Mouse (Mus musculus) monocyte, adult 5-6 weeks (primary cell): ENCODE data around the gene Fgfr2. TPM values are rescaled to one million over a fixed set of nuclear protein-coding genes. Genes with fewer than 3 reads are reported as not detected.

Experiments used
- ATAC-seq: fragments of 153-309, 156-312 bp; replicated peaks from 2 replicates; pipeline ENCODE4 v1.8.0; 2017; ENCODE audit warnings: mild to moderate bottlenecking; ENCODE audit not compliant: low TSS enrichment, insufficient number of reproducible peaks, severe bottlenecking, poor library complexity, low FRiP score
- total RNA-seq: library from RNA; stranded (forward); fragments of 200-1000, 200-491, 200-594 nt; gene quantifications from 3 replicates; pipeline ENCODE4 v1.2.3, GENCODE M21; 2017

Fgfr2 gene
- total RNA-seq, 1 experiment from 2014 or later: not detected

GRCm38 (mm10) chr7:132426069-132426468, 697.1 kb downstream of the Fgfr2 start:
- ATAC-seq: no peak

GRCm38 (mm10) chr7:132425364-132425999, 697.7 kb downstream of the Fgfr2 start:
- ATAC-seq: no peak

- no peak for ATAC-seq
These were observed 699.6 kb downstream of the Fgfr2 start for GRCm38 (mm10) chr7:132423570-132423969.

GRCm38 (mm10) chr7:132419378-132420255, 703.5 kb downstream of the Fgfr2 start:
- no peak for ATAC-seq

- no peak for ATAC-seq
These were observed 706.3 kb downstream of the Fgfr2 start for GRCm38 (mm10) chr7:132416866-132417265.

- ATAC-seq: no peak
These were observed 707.3 kb downstream of the Fgfr2 start for GRCm38 (mm10) chr7:132415866-132416265.

- ATAC-seq: no peak
These were observed 710.6 kb downstream of the Fgfr2 start for GRCm38 (mm10) chr7:132412520-132412919.

GRCm38 (mm10) chr7:132411708-132412107, 711.4 kb downstream of the Fgfr2 start:
- no peak for ATAC-seq

- no peak for ATAC-seq
These were observed 712.2 kb downstream of the Fgfr2 start for GRCm38 (mm10) chr7:132410958-132411357.

- no peak for ATAC-seq
These were observed 713.3 kb downstream of the Fgfr2 start for GRCm38 (mm10) chr7:132409890-132410289.

- peak; percentile 64 for ATAC-seq
These were observed 720.6 kb downstream of the Fgfr2 start for GRCm38 (mm10) chr7:132402377-132403084.

GRCm38 (mm10) chr7:132398487-132398886, 724.7 kb downstream of the Fgfr2 start:
- ATAC-seq: no peak

GRCm38 (mm10) chr7:132396661-132397322, 726.4 kb downstream of the Fgfr2 start:
- no peak for ATAC-seq

GRCm38 (mm10) chr7:132393582-132394175, 729.5 kb downstream of the Fgfr2 start:
- no peak for ATAC-seq

- no peak for ATAC-seq
These were observed 730.1 kb downstream of the Fgfr2 start for GRCm38 (mm10) chr7:132393014-132393406.

- no peak for ATAC-seq
These were observed 730.7 kb downstream of the Fgfr2 start for GRCm38 (mm10) chr7:132392233-132393013.

GRCm38 (mm10) chr7:132389473-132389872, 733.7 kb downstream of the Fgfr2 start:
- no peak for ATAC-seq

GRCm38 (mm10) chr7:132387507-132387906, 735.6 kb downstream of the Fgfr2 start:
- ATAC-seq: no peak
